Comparison of ENCODE assay signal across 24 mouse cellular contexts in genomic region chr6:38838061-38838460, GRCm38 (mm10). TPM values are rescaled to one million over a fixed set of nuclear protein-coding genes. Genes with fewer than 3 reads are reported as not detected.
A peak's percentile ranks its signal among the peaks of the same experiment; 100 is the strongest.
DNase-seq lines count a peak whose midpoint lies in the region; ATAC-seq lines count a peak whose summit lies in the region.
"Had no signal": no experiment of that assay in that cellular context is flagged by ENCODE, and none has a peak within 500 bp of the region (broad histone marks: within the 10 kb centered on the region; RNA-seq: fewer than 3 reads in every experiment).

No protein-coding gene starts in this region.

- H3K27ac ChIP-seq in hindbrain, embryonic 12.5 days, result 0 out of 2 replicates have a peak overlapping the region, but pooled peaks have one; percentile 18
- no peak overlapping the region for H3K27ac ChIP-seq in hindbrain, embryonic 13.5 days
- H3K27ac ChIP-seq: forebrain, embryonic 12.5 days; heart, embryonic 10.5 days; hindbrain, embryonic 14.5 days had no signal

- intact Hi-C loops in heart, postnatal 10 days (cut with DNase I), result no loop called here

- H3K9me3 ChIP-seq in hindbrain, embryonic 12.5 days (replicated peaks), result no peaks in the 10 kb centered on the region
- H3K9me3 ChIP-seq in hindbrain, embryonic 13.5 days, result no peaks in the 10 kb centered on the region
- no peaks in the 10 kb centered on the region for H3K9me3 ChIP-seq in megakaryocyte, embryonic 14.5 days
- H3K9me3 ChIP-seq: forebrain, embryonic 12.5 days; heart, embryonic 10.5 days had no signal

- 76% methylated on average over 4 of the region's 4 CpGs for WGBS in hindbrain, embryonic 12.5 days
- WGBS in hindbrain, embryonic 13.5 days, result 80% methylated on average over 4 of the region's 4 CpGs

- H3K27me3 ChIP-seq in hindbrain, embryonic 12.5 days, result no peaks in the 10 kb centered on the region
- no peaks in the 10 kb centered on the region for H3K27me3 ChIP-seq in hindbrain, embryonic 13.5 days
- H3K27me3 ChIP-seq in megakaryocyte, embryonic 14.5 days (replicated peaks), result no peaks in the 10 kb centered on the region
- H3K27me3 ChIP-seq: forebrain, embryonic 12.5 days; Patski had no signal

- peak; percentile 63 for DNase-seq in heart, adult 11 months
- no peak for DNase-seq in heart, postnatal 10 days
- peak; percentile 32 for DNase-seq in testis, postnatal 10 days (ENCODE audit: low spot score)
- DNase-seq in testis, postnatal 14 days (ENCODE audit: low spot score), result no peak
- DNase-seq: adrenal gland, adult 8-10 months; cerebellum, adult 9-10 months; gastrocnemius, postnatal 14 days; kidney, adult 11 months; lung, embryonic 14.5 days; lung, postnatal 4 days; right cerebral cortex, postnatal 14 days; spleen, adult 18-20 months; thymus, adult 18-20 months; thymus, postnatal 4 days had no signal

- no peak overlapping the region for H3K4me3 ChIP-seq in hindbrain, embryonic 12.5 days
- no peak overlapping the region for H3K4me3 ChIP-seq in hindbrain, embryonic 13.5 days
- peak overlapping the region; percentile 26 for H3K4me3 ChIP-seq in megakaryocyte, embryonic 14.5 days (replicated peaks)
- H3K4me3 ChIP-seq: forebrain, embryonic 12.5 days; heart, embryonic 10.5 days had no signal

- H3K4me1 ChIP-seq in hindbrain, embryonic 12.5 days, result peaks cover 28% of the 10 kb centered on the region
- H3K4me1 ChIP-seq in hindbrain, embryonic 13.5 days (replicated peaks), result peaks cover 49% of the 10 kb centered on the region
- peaks cover 97% of the 10 kb centered on the region for H3K4me1 ChIP-seq in megakaryocyte, embryonic 14.5 days

- H3K36me3 ChIP-seq in hindbrain, embryonic 12.5 days, result no peaks in the 10 kb centered on the region
- no peaks in the 10 kb centered on the region for H3K36me3 ChIP-seq in hindbrain, embryonic 13.5 days
- H3K36me3 ChIP-seq in megakaryocyte, embryonic 14.5 days (replicated peaks; ENCODE audit: low read length), result peaks cover 79% of the 10 kb centered on the region

- H3K9ac ChIP-seq in hindbrain, embryonic 12.5 days, result no peak overlapping the region
- H3K9ac ChIP-seq in hindbrain, embryonic 13.5 days, result no peak overlapping the region
- H3K9ac ChIP-seq: forebrain, embryonic 12.5 days; hindbrain, embryonic 14.5 days; lung, embryonic 14.5 days had no signal

- no peak overlapping the region for H3K4me2 ChIP-seq in hindbrain, embryonic 12.5 days (replicated peaks)
- H3K4me2 ChIP-seq in hindbrain, embryonic 13.5 days, result no peak overlapping the region
- H3K4me2 ChIP-seq: forebrain, embryonic 12.5 days; hindbrain, embryonic 14.5 days; lung, embryonic 14.5 days had no signal

- ATAC-seq in hindbrain, embryonic 12.5 days (ENCODE audit: low FRiP score), result no peak
- ATAC-seq in hindbrain, embryonic 13.5 days (ENCODE audit: low FRiP score), result no peak
- no peak for ATAC-seq in megakaryocyte, adult 5-6 weeks (ENCODE audit: poor library complexity, severe bottlenecking)
- ATAC-seq: CD4-positive, CD25-positive, alpha-beta regulatory T cell, adult 4 months; Patski had no signal

RNA-seq across cellular contexts. Expression of gene Tbxas1, which starts 37.1 kb away (rescaled TPM):
- 1 to 10 TPM; 1.0 to 1.4 TPM for total RNA-seq in heart, postnatal 10 days (2021)
- 1.7 and 1.8 TPM in 2 replicates for polyA plus RNA-seq in hindbrain, embryonic 12.5 days (2016; fragmentation: Nextera tagmentation; extraction: Ambion mirVana)
- polyA plus RNA-seq in hindbrain, embryonic 13.5 days (2015; fragmentation: Nextera tagmentation; extraction: Ambion mirVana), result 2.6 and 2.7 TPM in 2 replicates
- polyA plus RNA-seq in megakaryocyte, embryonic 14.5 days (2012; ENCODE audit: insufficient read depth, low replicate concordance), result 165 and 265 TPM in 2 replicates
- total RNA-seq in megakaryocyte, adult 5-6 weeks (2015), result 22.3 and 25.1 TPM in 2 replicates
- total RNA-seq in megakaryocyte, adult 5-6 weeks (2017), result 33.0 and 43.3 TPM in 2 replicates
- total RNA-seq: ES-E14 had no signal

RNA-seq across cellular contexts. Expression of gene Hipk2, which starts 37.9 kb away (rescaled TPM):
- 10 to 100 TPM; 73.7 to 80.5 TPM for total RNA-seq in heart, postnatal 10 days (2021)
- 32.4 and 37.5 TPM in 2 replicates for polyA plus RNA-seq in hindbrain, embryonic 12.5 days (2016; fragmentation: Nextera tagmentation; extraction: Ambion mirVana)
- 39.6 and 42.1 TPM in 2 replicates for polyA plus RNA-seq in hindbrain, embryonic 13.5 days (2015; fragmentation: Nextera tagmentation; extraction: Ambion mirVana)
- 102 and 296 TPM in 2 replicates for polyA plus RNA-seq in megakaryocyte, embryonic 14.5 days (2012; ENCODE audit: insufficient read depth, low replicate concordance)
- 54.5 and 60.9 TPM in 2 replicates for total RNA-seq in megakaryocyte, adult 5-6 weeks (2015)
- total RNA-seq in megakaryocyte, adult 5-6 weeks (2017), result 9.5 and 21.8 TPM in 2 replicates

Comparison
In these comparisons a context has a peak if more than half of its experiments do, and no peak if none do; other contexts are left out.
1. DNase-seq: peak in heart, adult 11 months (single experiment) and testis, postnatal 10 days (single experiment); none in heart, postnatal 10 days (0 of 2) and testis, postnatal 14 days (single experiment).
2. RNA of gene Tbxas1, which starts 37.1 kb away (polyA plus RNA-seq): 165 to 265 TPM in megakaryocyte, embryonic 14.5 days; 2.6 to 2.7 TPM in hindbrain, embryonic 13.5 days and 1.7 to 1.8 TPM in hindbrain, embryonic 12.5 days; every median in the first group is over 10 times any median in the second.